Mouse (Mus musculus) embryonic facial prominence, embryonic 15.5 days (tissue): ENCODE measurements at regions not wholly inside any gene's neighbourhood (a gene's known extent, or its start where the extent isn't known, plus 50 kb on each side); places are given as distances from the start of the nearest gene placed in this dataset.
"Not testable (repeated sequence)": the region's sequence is repeated elsewhere in the genome, so short reads cannot be mapped to it uniquely, and the experiment has no call there.

ENCODE experiments used
- ATAC-seq: fragments of 200-750 bp; cut with Nextera tagmentation; 2 replicates; pipeline ENCODE4 v1.8.0; 2017; ENCODE audit warnings: low read depth, moderate TSS enrichment; ENCODE audit not compliant: insufficient number of reproducible peaks, low FRiP score, low TSS enrichment
- H3K27ac ChIP-seq: fragments of 300-500 bp; sonication (generic); replicated peaks from 2 replicates; pipeline ENCODE4 v1.5.1; 2015; ENCODE audit warnings: mild to moderate bottlenecking, inconsistent platforms
- H3K27me3 ChIP-seq: fragments of 300-500 bp; sonication (generic); 2 replicates; pipeline ENCODE4 v1.6.1; 2015; ENCODE audit warnings: inconsistent platforms
- H3K36me3 ChIP-seq: fragments of 300-500 bp; sonication (generic); 2 replicates; pipeline ENCODE4 v1.6.1; 2015; ENCODE audit warnings: mild to moderate bottlenecking, inconsistent platforms
- H3K4me1 ChIP-seq: fragments of 300-500 bp; sonication (generic); 2 replicates; pipeline ENCODE4 v1.6.1; 2015; ENCODE audit warnings: inconsistent platforms
- H3K4me2 ChIP-seq: fragments of 300-500 bp; sonication (generic); replicated peaks from 2 replicates; pipeline ENCODE4 v1.6.1; 2015; ENCODE audit warnings: mild to moderate bottlenecking, inconsistent platforms
- H3K4me3 ChIP-seq: fragments of 300-500 bp; sonication (generic); replicated peaks from 2 replicates; pipeline ENCODE4 v1.5.1; 2015; ENCODE audit warnings: mild to moderate bottlenecking, inconsistent platforms
- H3K9ac ChIP-seq: fragments of 300-500 bp; sonication (generic); 2 replicates; pipeline ENCODE4 v1.6.1; 2015; ENCODE audit warnings: inconsistent platforms
- H3K9me3 ChIP-seq: fragments of 300-500 bp; sonication (generic); replicated peaks from 2 replicates; pipeline ENCODE4 v1.6.1; 2016; ENCODE audit warnings: inconsistent platforms
- WGBS: fragments of 180-500 bp; shearing (Covaris S2); methylation state at CpG from one replicate; pipeline ENCODE4 v1.1.7; 2015; 5-methylcytosine and 5-hydroxymethylcytosine counted together

DNA sequence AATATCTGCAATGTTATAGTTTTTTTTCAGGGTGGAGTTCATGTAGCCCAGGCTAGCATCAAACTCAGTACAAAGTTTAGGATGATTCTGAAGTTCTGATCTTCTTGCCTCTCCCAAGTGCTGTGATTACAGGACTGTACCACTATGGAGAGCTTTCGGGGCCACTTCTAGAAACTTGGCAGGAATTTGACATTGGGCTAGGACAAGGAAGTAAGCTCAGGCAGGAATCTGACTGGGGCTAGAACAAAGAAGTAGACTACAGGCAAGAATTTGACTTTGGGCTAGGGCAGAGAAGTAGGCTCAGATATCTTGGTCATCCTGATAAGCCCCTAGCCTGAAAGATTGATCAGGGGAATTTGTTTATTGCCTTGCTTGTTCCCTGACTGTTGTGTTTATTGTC is 109.9 kb upstream of the Fam3c start:
- H3K9me3 ChIP-seq: no peaks in the 10 kb centered on the region
- no peak overlapping the region for H3K4me2 ChIP-seq
- 94% methylated on average over 1 of the region's 1 CpGs for WGBS
- H3K4me3 ChIP-seq: no peak overlapping the region
- H3K4me1 ChIP-seq: no peaks in the 10 kb centered on the region
- no peak for ATAC-seq
- no peak overlapping the region for H3K27ac ChIP-seq
- no peaks in the 10 kb centered on the region for H3K27me3 ChIP-seq
- H3K36me3 ChIP-seq: no peaks in the 10 kb centered on the region
- H3K9ac ChIP-seq: no peak overlapping the region

DNA sequence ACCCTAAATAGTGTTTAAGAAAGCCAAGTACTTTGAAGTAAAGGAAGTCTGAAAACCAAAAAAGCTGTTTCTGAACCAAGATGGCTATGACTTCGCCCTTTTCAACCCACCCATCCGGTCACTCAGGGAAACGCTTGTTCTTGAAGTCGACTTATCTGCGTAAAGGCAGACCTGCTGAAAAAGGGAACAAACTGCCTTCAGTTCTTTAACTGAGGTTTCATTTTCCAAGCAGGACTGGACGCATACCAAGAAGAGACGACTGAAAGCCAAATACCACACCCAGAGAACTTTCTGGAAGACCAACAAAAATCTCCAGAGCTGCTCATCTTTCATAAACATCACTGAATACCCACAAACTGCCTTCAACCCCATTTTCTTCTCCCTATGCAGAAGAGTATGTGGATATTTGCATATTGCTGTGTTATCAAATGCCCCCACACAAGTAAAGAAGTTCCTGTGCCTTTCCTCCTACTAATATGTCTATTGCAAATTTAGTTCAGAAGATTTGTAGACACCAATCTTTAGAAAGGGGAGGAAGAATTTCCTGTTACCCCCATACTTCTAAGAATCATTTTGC is 103.5 kb upstream of the Fam3c start:
- H3K27ac ChIP-seq: peak overlapping the region; percentile 1; the same call in 1 of the 2 replicates
- ATAC-seq: no peak; the same call in 1 of the 2 replicates
- H3K36me3 ChIP-seq: no peaks in the 10 kb centered on the region
- H3K4me1 ChIP-seq: no peaks in the 10 kb centered on the region
- no peak overlapping the region for H3K9ac ChIP-seq
- no peaks in the 10 kb centered on the region for H3K9me3 ChIP-seq
- H3K4me3 ChIP-seq: no peak overlapping the region
- WGBS: 62% methylated on average over 7 of the region's 7 CpGs
- no peaks in the 10 kb centered on the region for H3K27me3 ChIP-seq
- H3K4me2 ChIP-seq: no peak overlapping the region

DNA sequence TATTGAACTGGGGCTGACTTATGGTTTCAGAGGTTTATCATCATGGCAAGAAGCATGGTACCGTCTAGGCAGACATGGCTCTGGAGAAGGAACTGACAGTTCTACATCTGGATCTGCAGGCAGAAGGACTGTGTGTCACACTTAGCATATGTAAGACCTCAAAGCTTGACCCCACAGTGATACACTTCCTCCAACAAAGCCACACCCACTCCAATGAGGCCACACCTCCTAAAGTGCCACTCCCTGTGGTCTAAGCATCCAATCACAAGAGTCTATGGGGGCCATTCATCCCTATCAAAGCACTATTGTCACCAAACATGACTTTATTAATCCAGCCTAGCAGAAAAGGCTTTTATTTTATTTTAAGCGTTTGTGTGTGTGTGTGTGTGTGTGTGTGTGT is 96.2 kb upstream of the Fam3c start:
- Histone ChIP-seq H3K9ac (no peak overlapping the region), H3K27ac (no peak overlapping the region), H3K27me3 (no peaks in the 10 kb centered on the region), H3K4me1 (no peaks in the 10 kb centered on the region), H3K9me3 (no peaks in the 10 kb centered on the region), H3K4me2 (no peak overlapping the region), H3K4me3 (no peak overlapping the region), H3K36me3 (no peaks in the 10 kb centered on the region)
- no peak for ATAC-seq
- 81% methylated on average over 2 of the region's 2 CpGs for WGBS

DNA sequence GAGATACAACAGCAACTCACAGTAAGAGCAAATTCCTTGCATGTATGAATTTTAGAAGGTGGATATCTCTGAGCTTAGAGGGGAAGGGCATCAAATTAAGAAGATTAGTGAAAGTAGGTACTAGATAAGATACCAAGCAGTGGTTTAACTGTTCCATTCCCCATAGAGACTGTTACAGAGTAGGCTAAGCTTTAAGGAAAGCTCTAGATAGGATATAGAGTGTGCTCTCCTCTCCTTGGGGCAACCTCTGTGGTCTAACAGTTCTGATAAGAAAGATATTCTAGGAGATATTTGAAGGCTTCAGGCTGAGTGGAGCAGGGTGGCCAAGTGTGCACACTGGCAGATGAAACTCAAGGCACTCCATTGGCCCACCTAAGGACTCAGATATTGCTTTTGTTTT is 94.5 kb upstream of the Fam3c start:
- Histone ChIP-seq H3K4me3 (no peak overlapping the region), H3K9me3 (no peaks in the 10 kb centered on the region), H3K36me3 (no peaks in the 10 kb centered on the region), H3K4me1 (no peaks in the 10 kb centered on the region), H3K27me3 (no peaks in the 10 kb centered on the region), H3K27ac (no peak overlapping the region), H3K4me2 (no peak overlapping the region), H3K9ac (no peak overlapping the region)
- no peak for ATAC-seq

DNA sequence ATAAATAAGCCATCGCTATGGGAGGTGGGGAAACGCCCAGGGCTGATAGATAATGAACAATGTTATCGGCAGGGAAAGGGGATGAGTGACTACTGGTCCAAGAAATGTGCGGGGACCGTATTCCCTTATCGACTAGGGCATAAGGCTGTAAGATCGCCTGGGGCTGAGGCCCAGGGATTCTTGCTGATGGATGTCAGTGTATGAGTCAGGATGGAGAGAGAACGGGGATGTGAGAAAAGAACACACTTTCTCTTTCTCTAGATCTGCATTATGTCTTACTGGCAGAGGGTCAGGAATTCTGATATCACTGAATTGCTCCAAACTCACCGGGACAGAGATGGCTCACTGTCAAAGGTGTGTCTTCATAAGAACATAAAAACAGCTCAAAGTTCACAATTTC is 92.9 kb upstream of the Fam3c start:
- no peak for ATAC-seq
- WGBS: 88% methylated on average over 9 of the region's 9 CpGs
- Histone ChIP-seq H3K4me2 (no peak overlapping the region), H3K4me3 (no peak overlapping the region), H3K9me3 (no peaks in the 10 kb centered on the region), H3K9ac (no peak overlapping the region), H3K36me3 (no peaks in the 10 kb centered on the region), H3K27me3 (no peaks in the 10 kb centered on the region), H3K27ac (no peak overlapping the region), H3K4me1 (no peaks in the 10 kb centered on the region)

DNA sequence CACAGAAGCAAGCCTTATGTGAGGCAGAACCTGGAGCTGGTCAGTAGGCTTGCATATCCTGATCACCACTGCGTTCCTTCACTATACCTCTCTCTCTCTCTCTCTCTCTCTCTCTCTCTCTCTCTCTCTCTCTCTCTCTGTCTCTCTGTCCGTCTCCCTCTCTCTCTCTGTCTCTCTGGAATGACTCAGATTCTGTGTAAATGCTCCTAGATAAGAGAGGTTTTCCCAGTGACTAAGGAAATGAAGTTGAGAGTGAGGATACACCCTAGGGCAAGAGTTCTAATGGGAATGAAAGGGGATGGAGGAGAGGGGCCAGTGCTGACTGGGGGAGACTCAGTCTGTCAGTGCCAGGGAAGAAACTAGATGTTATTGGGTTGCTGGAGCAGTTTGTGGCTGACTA is 91.6 kb upstream of the Fam3c start:
- Histone ChIP-seq H3K9ac (no peak overlapping the region), H3K4me3 (no peak overlapping the region), H3K36me3 (no peaks in the 10 kb centered on the region), H3K27me3 (no peaks in the 10 kb centered on the region), H3K4me2 (no peak overlapping the region), H3K9me3 (no peaks in the 10 kb centered on the region), H3K27ac (no peak overlapping the region), H3K4me1 (0 out of 2 replicates have a peak, but pooled peaks cover 3% of the 10 kb centered on the region)
- no peak for ATAC-seq
- 67% methylated on average over 2 of the region's 2 CpGs for WGBS

DNA sequence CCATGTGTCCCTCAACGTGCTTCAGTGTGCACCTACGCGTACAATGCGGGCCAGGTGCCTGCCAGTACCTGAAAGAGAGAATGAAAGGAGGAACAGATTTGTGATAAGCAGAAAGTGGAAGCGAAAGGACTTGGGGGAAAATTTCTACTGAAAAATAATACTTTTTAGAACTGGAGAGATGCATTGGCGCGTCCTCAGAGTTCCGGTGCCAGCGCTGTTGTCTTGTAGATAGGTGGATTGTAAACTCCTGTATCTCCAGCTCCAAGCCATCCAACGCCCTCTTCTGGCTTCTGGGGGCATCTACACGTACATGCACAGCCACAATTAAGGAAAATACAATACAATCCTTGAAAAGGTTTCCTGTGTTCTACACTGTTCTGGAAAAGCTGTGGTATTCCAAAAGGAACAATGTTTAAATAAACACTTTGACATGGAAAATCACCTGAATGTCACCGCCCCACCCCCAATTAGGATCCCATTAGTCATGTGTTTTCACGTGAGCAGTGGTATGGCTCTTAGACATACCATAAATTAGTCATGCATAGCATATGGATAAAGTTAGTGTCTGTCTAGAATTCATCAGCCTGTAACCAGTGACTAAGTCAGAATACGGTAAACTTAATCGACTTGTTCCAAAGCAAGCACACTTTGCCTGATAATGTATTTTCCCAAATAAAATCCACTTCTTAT is 90.7 kb upstream of the Fam3c start:
- 0 out of 2 replicates have a peak, but pooled peaks cover 3% of the 10 kb centered on the region for H3K4me1 ChIP-seq
- WGBS: 75% methylated on average over 15 of the region's 15 CpGs

DNA sequence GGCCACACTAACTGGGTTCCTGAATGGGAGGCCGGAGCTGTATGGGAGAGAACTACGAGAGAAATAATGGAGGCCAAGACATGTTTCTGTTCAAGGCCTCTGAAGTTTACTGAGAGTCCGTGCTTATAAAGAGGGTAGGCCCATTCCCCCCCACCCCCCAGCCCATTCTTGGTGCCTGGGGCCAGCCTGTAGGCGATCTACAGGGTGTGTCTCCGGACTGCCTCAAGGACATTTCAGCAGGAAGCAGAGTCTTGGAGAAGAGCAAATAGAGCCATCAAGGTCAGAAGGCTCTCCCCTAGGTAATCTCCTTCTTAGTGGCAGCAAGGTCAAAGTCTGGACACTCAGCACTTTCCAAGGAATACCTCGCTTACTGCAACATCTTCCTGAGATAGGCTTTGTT is 88.8 kb upstream of the Fam3c start:
- not testable (repeated sequence) for H3K4me3 ChIP-seq, H3K9ac ChIP-seq, H3K27me3 ChIP-seq, H3K4me1 ChIP-seq, H3K9me3 ChIP-seq, H3K4me2 ChIP-seq, ATAC-seq, H3K36me3 ChIP-seq, H3K27ac ChIP-seq
- WGBS: 89% methylated on average over 6 of the region's 6 CpGs

More for the DNA sequence above, 90.7 kb upstream of the Fam3c start:
- no peak overlapping the region for H3K4me2 ChIP-seq
- no peak overlapping the region for H3K4me3 ChIP-seq
- H3K27me3 ChIP-seq: no peaks in the 10 kb centered on the region
- no peak for ATAC-seq
- no peak overlapping the region for H3K27ac ChIP-seq
- no peak overlapping the region for H3K9ac ChIP-seq
- H3K9me3 ChIP-seq: no peaks in the 10 kb centered on the region
- H3K36me3 ChIP-seq: no peaks in the 10 kb centered on the region

DNA sequence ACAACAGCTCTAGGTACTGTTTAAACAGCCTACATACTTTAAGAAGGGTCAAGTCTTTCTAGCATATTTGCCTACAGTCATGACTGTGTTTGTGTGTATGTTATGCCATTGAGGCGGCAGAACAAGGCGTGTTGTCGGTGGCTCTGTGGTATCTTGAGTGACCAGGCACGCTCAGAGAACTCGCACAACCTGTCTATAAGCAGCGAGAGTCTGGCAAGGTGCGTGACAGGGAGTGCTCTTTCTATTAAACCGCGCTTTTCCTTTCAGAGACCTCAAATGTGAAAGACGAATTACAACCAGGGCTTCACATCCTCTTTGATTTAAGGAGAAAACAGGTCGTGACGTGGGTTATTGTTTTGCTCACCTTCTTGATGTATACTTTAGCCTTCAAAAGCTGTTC is 88.2 kb upstream of the Fam3c start:
- H3K4me1 ChIP-seq: 0 out of 2 replicates have a peak, but pooled peaks cover 3% of the 10 kb centered on the region
- no peaks in the 10 kb centered on the region for H3K9me3 ChIP-seq
- no peak overlapping the region for H3K4me3 ChIP-seq
- H3K27me3 ChIP-seq: no peaks in the 10 kb centered on the region
- ATAC-seq: no peak
- H3K4me2 ChIP-seq: no peak overlapping the region
- no peak overlapping the region for H3K27ac ChIP-seq
- H3K36me3 ChIP-seq: no peaks in the 10 kb centered on the region
- WGBS: 75% methylated on average over 12 of the region's 12 CpGs
- no peak overlapping the region for H3K9ac ChIP-seq

DNA sequence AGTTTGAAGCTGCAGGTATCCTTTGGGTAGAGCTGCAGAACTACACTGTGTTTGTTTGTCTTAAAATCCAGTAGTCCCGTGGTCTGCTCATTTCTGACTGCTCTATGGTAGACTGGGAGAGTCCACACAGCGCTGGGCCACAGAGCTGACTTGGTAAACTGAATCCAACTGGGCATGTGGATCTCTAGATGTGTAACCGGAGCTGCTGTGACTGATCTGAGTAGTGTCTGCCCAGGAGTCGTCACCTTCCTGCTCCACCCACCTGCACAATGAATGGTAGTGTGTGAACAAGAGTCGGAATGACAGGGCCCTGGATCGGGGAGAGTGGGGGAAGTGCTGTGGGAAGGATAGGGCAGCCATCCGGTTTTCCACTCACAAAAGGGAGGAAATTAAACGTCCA is 87.5 kb upstream of the Fam3c start:
- Histone ChIP-seq H3K27me3 (no peaks in the 10 kb centered on the region), H3K4me1 (0 out of 2 replicates have a peak, but pooled peaks cover 3% of the 10 kb centered on the region), H3K4me3 (no peak overlapping the region), H3K9ac (no peak overlapping the region), H3K27ac (no peak overlapping the region), H3K9me3 (no peaks in the 10 kb centered on the region), H3K4me2 (0 out of 2 replicates have a peak overlapping the region, but pooled peaks have one; percentile 10), H3K36me3 (no peaks in the 10 kb centered on the region)
- WGBS: 16% methylated on average over 8 of the region's 8 CpGs
- peak; percentile 65; the same call in 1 of the 2 replicates for ATAC-seq

DNA sequence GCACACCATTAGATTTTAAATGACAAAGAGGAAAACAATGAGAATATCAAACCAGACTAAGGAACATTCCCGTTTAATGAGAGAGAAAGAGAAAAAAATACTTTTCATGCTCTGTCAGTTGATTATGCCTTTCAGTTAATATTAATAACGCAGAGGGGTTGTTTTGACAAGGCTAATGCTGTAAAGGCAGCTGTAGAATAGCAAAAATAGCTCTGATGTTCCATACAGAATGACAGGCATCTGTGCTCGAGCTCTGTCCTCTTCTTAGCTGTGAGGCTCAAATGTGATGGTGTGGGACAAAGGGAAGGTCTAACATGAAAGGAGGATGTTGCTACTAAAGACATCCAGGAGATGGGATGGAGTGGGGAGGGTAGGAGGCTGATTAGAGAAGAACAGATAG is 87.1 kb upstream of the Fam3c start:
- H3K9ac ChIP-seq: no peak overlapping the region
- no peaks in the 10 kb centered on the region for H3K36me3 ChIP-seq
- ATAC-seq: no peak
- no peak overlapping the region for H3K4me3 ChIP-seq
- H3K27ac ChIP-seq: no peak overlapping the region
- 0 out of 2 replicates have a peak, but pooled peaks cover 3% of the 10 kb centered on the region for H3K4me1 ChIP-seq
- H3K4me2 ChIP-seq: no peak overlapping the region
- H3K27me3 ChIP-seq: no peaks in the 10 kb centered on the region
- H3K9me3 ChIP-seq: no peaks in the 10 kb centered on the region
- 55% methylated on average over 3 of the region's 3 CpGs for WGBS

DNA sequence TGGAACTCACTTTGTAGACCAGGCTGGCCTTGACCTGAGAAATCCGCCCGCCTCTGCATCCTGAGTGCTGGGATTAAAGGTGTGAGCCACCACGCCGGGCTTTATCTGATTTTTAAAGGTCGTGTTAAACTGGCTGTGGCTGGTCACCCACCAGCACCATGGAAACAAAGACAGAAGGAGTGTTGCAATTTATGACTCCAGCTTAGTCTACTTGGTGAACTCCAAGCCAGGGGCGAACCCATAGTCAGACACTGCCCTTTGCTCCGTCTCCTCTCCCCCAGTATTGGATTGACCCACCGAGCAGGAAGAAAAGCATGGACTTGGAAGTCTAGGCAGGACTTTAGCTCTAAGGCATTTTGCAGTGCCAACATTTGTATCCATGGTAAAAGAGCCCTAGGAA is 86.5 kb upstream of the Fam3c start:
- Histone ChIP-seq H3K36me3 (no peaks in the 10 kb centered on the region), H3K4me2 (no peak overlapping the region), H3K4me1 (0 out of 2 replicates have a peak, but pooled peaks cover 3% of the 10 kb centered on the region), H3K4me3 (no peak overlapping the region), H3K9me3 (no peaks in the 10 kb centered on the region), H3K27me3 (no peaks in the 10 kb centered on the region), H3K9ac (no peak overlapping the region), H3K27ac (no peak overlapping the region)
- ATAC-seq: no peak
- WGBS: 89% methylated on average over 8 of the region's 8 CpGs
